Mouse (Mus musculus): ENCODE results near the gene Slc51b.

DNA sequence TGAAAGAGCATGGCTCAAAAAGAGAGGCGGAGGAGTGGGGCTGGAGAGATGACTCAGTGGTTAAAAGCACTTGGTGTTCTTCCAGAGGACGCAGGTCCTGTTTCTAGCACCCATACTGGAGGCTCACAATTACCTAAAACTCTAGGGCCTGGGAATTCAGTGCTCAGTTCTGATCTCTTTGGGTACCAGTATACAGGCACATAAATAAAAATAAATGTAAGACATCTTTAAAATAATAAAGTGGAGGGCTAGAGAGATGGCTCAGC, 17.6 kb downstream of the Slc51b start:
- TF ChIP-seq ZNF384 (IDR thresholded peaks at IDR 0.05; ENCODE audit: low read depth, low read length) (no peak), CHD2 (IDR thresholded peaks at IDR 0.05; ENCODE audit: low read depth, low read length) (no peak), HCFC1 (IDR thresholded peaks at IDR 0.05; ENCODE audit: borderline replicate concordance, insufficient read depth, low read length) (no peak), ZC3H11A (IDR thresholded peaks at IDR 0.05; ENCODE audit: borderline replicate concordance, low read depth, low read length) (no peak)

All from ES-E14 (cell line).